Mouse (Mus musculus): ENCODE measurements around the gene A4galt. TPM values are rescaled to one million over a fixed set of nuclear protein-coding genes. Genes with fewer than 3 reads are reported as not detected.

Gene A4galt
- polyA plus RNA-seq, 1 experiment from 2014 or later = 0.60 TPM

GRCm38 (mm10) chr15:83244371-83244770, 7.2 kb downstream of the A4galt start:
- no peaks in the 10 kb centered on the region for H3K4me1 ChIP-seq (ENCODE audit: control insufficient read depth, insufficient read depth, low read length)
- DNase-seq (ENCODE audit: low spot score) (no peak), ATAC-seq (ENCODE audit: insufficient read depth, low FRiP score, low TSS enrichment) (no peak)
- no peak overlapping the region for H3K9ac ChIP-seq (ENCODE audit: low read length)
- WGBS = 83% methylated on average over 3 of the region's 3 CpGs
- H3K36me3 ChIP-seq (ENCODE audit: control insufficient read depth, insufficient read depth, low read length) = no peaks in the 10 kb centered on the region
- no peaks in the 10 kb centered on the region for H3K9me3 ChIP-seq (ENCODE audit: control insufficient read depth, low read length)
- no peaks in the 10 kb centered on the region for H3K27me3 ChIP-seq (ENCODE audit: control insufficient read depth, insufficient read depth, low read length)
- no peak overlapping the region for H3K27ac ChIP-seq (ENCODE audit: low read depth, low read length)
- H3K4me3 ChIP-seq (ENCODE audit: low read depth, low read length) = no peak overlapping the region
- H3K4me2 ChIP-seq (ENCODE audit: low read depth) = no peak overlapping the region

DNA sequence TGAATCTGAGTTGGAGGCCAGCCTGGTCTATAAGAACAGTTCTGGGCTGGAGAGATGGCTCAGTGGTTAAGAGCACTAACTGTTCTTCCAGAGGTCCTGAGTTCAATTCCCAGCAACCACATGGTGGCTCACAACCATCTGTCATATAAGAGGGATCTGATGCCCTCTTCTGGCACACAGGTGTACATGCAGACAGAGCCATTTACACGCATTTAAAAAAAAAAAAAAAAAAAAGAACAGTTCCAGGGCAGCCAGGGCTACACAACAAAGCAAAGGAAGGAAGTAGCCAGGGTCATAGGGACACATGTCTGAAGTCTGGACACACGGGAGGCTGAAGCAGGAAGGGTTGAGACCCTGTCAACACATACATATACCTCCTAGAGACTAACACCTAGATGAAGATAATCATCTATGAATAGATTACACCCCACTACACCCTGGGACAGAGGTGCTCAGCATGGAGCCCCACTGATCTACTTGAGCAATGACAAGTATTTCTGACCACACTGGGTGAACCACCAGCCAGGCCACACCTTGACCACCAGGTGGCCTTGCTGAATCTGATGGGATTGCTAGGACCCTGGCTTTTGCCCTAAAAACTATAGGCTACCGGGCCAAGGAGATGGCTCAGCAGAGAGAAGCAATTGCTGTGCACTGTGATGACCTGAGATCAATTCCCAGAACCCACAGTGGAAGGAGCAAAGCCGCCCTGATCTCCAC, 9.5 kb downstream of the A4galt start:
- DNase-seq (ENCODE audit: low spot score) = no peak
- WGBS = 84% methylated on average over 4 of the region's 4 CpGs
- ATAC-seq (ENCODE audit: insufficient read depth, low FRiP score, low TSS enrichment) = no peak
- Histone ChIP-seq H3K36me3 (ENCODE audit: control insufficient read depth, insufficient read depth, low read length) (no peaks in the 10 kb centered on the region), H3K27ac (ENCODE audit: low read depth, low read length) (no peak overlapping the region), H3K4me2 (ENCODE audit: low read depth) (no peak overlapping the region), H3K4me3 (ENCODE audit: low read depth, low read length) (no peak overlapping the region), H3K4me1 (ENCODE audit: control insufficient read depth, insufficient read depth, low read length) (no peaks in the 10 kb centered on the region), H3K27me3 (ENCODE audit: control insufficient read depth, insufficient read depth, low read length) (no peaks in the 10 kb centered on the region), H3K9me3 (ENCODE audit: control insufficient read depth, low read length) (no peaks in the 10 kb centered on the region), H3K9ac (ENCODE audit: low read length) (no peak overlapping the region)

DNA sequence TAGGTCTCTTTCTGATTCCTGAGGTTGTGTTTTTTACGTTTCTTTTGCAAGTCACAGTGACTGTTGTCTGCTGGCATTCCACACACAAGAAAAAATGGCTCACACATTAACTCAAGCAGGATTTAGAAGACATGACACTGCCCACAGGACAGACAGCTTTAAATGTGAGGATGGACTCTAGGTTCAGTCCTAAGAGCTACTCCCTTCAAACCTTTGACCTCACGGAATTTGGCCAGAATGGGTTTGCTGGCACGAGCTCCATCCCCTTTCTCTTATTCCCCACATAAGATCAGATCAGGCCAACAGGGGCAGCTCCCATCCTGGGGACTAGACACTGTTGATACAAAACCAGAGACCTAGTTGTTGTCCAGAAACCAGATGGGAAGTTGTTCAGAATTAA, 10.1 kb downstream of the A4galt start:
- Histone ChIP-seq H3K4me2 (ENCODE audit: low read depth) (no peak overlapping the region), H3K4me1 (ENCODE audit: control insufficient read depth, insufficient read depth, low read length) (no peaks in the 10 kb centered on the region), H3K4me3 (ENCODE audit: low read depth, low read length) (no peak overlapping the region), H3K9me3 (ENCODE audit: control insufficient read depth, low read length) (no peaks in the 10 kb centered on the region), H3K27ac (ENCODE audit: low read depth, low read length) (no peak overlapping the region), H3K27me3 (ENCODE audit: control insufficient read depth, insufficient read depth, low read length) (no peaks in the 10 kb centered on the region), H3K9ac (ENCODE audit: low read length) (no peak overlapping the region), H3K36me3 (ENCODE audit: control insufficient read depth, insufficient read depth, low read length) (no peaks in the 10 kb centered on the region)
- DNase-seq (ENCODE audit: low spot score) (no peak), ATAC-seq (ENCODE audit: insufficient read depth, low FRiP score, low TSS enrichment) (no peak)
- WGBS = 87% methylated on average over 3 of the region's 3 CpGs

GRCm38 (mm10) chr15:83237460-83238243, 13.9 kb downstream of the A4galt start:
- no peaks in the 10 kb centered on the region for H3K27me3 ChIP-seq (ENCODE audit: control insufficient read depth, insufficient read depth, low read length)
- WGBS = 67% methylated on average over 15 of the region's 15 CpGs
- no peak for DNase-seq (ENCODE audit: low spot score)

GRCm38 (mm10) chr15:83236824-83237223, 14.8 kb downstream of the A4galt start:
- 0% methylated on average over 1 of the region's 1 CpGs for WGBS
- no peak overlapping the region for H3K4me3 ChIP-seq (ENCODE audit: low read depth, low read length)

More at GRCm38 (mm10) chr15:83237460-83238243, 13.9 kb downstream of the A4galt start:
- H3K4me3 ChIP-seq (ENCODE audit: low read depth, low read length) = no peak overlapping the region
- ATAC-seq (ENCODE audit: insufficient read depth, low FRiP score, low TSS enrichment) = no peak
- no peak overlapping the region for H3K27ac ChIP-seq (ENCODE audit: low read depth, low read length)
- H3K4me2 ChIP-seq (ENCODE audit: low read depth) = no peak overlapping the region
- no peaks in the 10 kb centered on the region for H3K4me1 ChIP-seq (ENCODE audit: control insufficient read depth, insufficient read depth, low read length)
- no peaks in the 10 kb centered on the region for H3K9me3 ChIP-seq (ENCODE audit: control insufficient read depth, low read length)
- H3K36me3 ChIP-seq (ENCODE audit: control insufficient read depth, insufficient read depth, low read length) = no peaks in the 10 kb centered on the region
- no peak overlapping the region for H3K9ac ChIP-seq (ENCODE audit: low read length)

DNA sequence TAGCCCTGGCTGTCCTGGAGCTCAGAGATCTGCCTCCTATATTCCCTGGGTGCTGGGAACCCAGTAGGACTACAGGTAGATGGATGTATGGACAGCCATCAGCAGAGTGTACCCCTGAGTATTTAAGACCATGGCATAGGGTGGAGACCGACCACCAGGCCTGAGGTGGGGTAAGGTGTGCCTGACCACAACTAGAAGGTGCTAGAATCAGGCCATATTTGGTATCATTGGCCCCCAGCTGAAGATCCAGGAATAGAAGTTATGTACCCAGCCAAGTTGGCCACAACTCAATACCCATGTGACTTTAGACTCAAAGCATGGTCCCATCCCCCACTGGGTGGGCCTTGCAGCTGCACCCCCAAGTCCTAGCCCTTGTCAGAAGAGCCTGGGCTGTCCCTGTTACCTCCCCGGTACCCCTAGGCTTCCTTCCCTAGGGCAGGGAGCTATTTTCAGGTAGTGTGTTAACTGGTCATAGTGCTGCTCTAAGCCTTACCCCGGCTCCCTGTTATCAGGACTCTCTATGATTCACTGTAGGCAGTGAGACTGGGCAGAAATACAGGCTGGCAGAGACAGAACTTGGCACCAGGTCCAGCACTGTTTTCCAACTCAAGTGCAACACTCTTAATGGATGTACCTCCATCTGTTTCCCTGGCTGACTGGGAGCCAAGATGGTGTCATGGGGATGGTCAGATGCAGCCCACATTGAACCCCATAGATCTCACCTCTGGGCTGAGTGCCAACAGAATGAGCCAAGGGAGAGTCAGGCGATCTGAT, 18.2 kb downstream of the A4galt start:
- WGBS = 83% methylated on average over 4 of the region's 4 CpGs
- Histone ChIP-seq H3K4me2 (ENCODE audit: low read depth) (no peak overlapping the region), H3K27me3 (ENCODE audit: control insufficient read depth, insufficient read depth, low read length) (no peaks in the 10 kb centered on the region), H3K9ac (ENCODE audit: low read length) (no peak overlapping the region), H3K36me3 (ENCODE audit: control insufficient read depth, insufficient read depth, low read length) (no peaks in the 10 kb centered on the region), H3K4me3 (ENCODE audit: low read depth, low read length) (no peak overlapping the region), H3K4me1 (ENCODE audit: control insufficient read depth, insufficient read depth, low read length) (no peaks in the 10 kb centered on the region), H3K27ac (ENCODE audit: low read depth, low read length) (no peak overlapping the region), H3K9me3 (ENCODE audit: control insufficient read depth, low read length) (no peaks in the 10 kb centered on the region)
- ATAC-seq (ENCODE audit: insufficient read depth, low FRiP score, low TSS enrichment) (no peak), DNase-seq (ENCODE audit: low spot score) (no peak)

More at GRCm38 (mm10) chr15:83236824-83237223, 14.8 kb downstream of the A4galt start:
- DNase-seq (ENCODE audit: low spot score) (no peak), ATAC-seq (ENCODE audit: insufficient read depth, low FRiP score, low TSS enrichment) (no peak)
- no peak overlapping the region for H3K27ac ChIP-seq (ENCODE audit: low read depth, low read length)
- no peaks in the 10 kb centered on the region for H3K9me3 ChIP-seq (ENCODE audit: control insufficient read depth, low read length)
- H3K36me3 ChIP-seq (ENCODE audit: control insufficient read depth, insufficient read depth, low read length) = no peaks in the 10 kb centered on the region
- no peaks in the 10 kb centered on the region for H3K4me1 ChIP-seq (ENCODE audit: control insufficient read depth, insufficient read depth, low read length)
- H3K9ac ChIP-seq (ENCODE audit: low read length) = no peak overlapping the region
- no peak overlapping the region for H3K4me2 ChIP-seq (ENCODE audit: low read depth)
- H3K27me3 ChIP-seq (ENCODE audit: control insufficient read depth, insufficient read depth, low read length) = no peaks in the 10 kb centered on the region

- Histone ChIP-seq H3K36me3 (ENCODE audit: control insufficient read depth, insufficient read depth, low read length) (no peaks in the 10 kb centered on the region), H3K27me3 (ENCODE audit: control insufficient read depth, insufficient read depth, low read length) (no peaks in the 10 kb centered on the region), H3K9ac (ENCODE audit: low read length) (no peak overlapping the region), H3K4me1 (ENCODE audit: control insufficient read depth, insufficient read depth, low read length) (peaks cover 5% of the 10 kb centered on the region; the same call in 1 of the 2 replicates), H3K4me3 (ENCODE audit: low read depth, low read length) (no peak overlapping the region), H3K9me3 (ENCODE audit: control insufficient read depth, low read length) (no peaks in the 10 kb centered on the region), H3K4me2 (ENCODE audit: low read depth) (no peak overlapping the region), H3K27ac (ENCODE audit: low read depth, low read length) (no peak overlapping the region)
- ATAC-seq (ENCODE audit: insufficient read depth, low FRiP score, low TSS enrichment) = no peak
- WGBS = 94% methylated on average over 10 of the region's 10 CpGs
- no peak for DNase-seq (ENCODE audit: low spot score)
These were observed 24.0 kb downstream of the A4galt start for GRCm38 (mm10) chr15:83227559-83227958.

DNA sequence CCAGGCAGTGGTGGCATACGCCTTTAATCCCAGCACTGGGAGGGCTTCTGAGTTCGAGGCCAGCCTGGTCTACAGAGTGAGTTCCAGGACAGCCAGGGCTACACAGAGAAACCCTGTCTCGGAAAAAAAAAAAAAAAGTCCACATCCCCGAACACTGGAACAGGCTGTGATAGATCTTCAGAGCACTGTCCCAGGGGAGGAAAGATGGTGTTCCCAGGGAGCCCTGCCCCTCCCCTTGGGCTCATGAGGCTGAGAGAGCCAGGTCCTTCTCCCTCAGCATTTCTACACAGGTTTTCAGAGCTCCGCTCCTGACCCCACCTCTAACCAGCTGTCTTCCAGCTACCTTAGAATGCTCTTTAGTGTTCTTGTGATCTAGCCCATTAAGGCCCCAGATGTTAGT, 24.7 kb downstream of the A4galt start:
- H3K27me3 ChIP-seq (ENCODE audit: control insufficient read depth, insufficient read depth, low read length) = no peaks in the 10 kb centered on the region
- no peaks in the 10 kb centered on the region for H3K36me3 ChIP-seq (ENCODE audit: control insufficient read depth, insufficient read depth, low read length)
- peaks cover 5% of the 10 kb centered on the region; the same call in 1 of the 2 replicates for H3K4me1 ChIP-seq (ENCODE audit: control insufficient read depth, insufficient read depth, low read length)
- no peak overlapping the region for H3K27ac ChIP-seq (ENCODE audit: low read depth, low read length)
- H3K9me3 ChIP-seq (ENCODE audit: control insufficient read depth, low read length) = no peaks in the 10 kb centered on the region
- 86% methylated on average over 5 of the region's 5 CpGs for WGBS
- no peak for ATAC-seq (ENCODE audit: insufficient read depth, low FRiP score, low TSS enrichment)
- no peak overlapping the region for H3K9ac ChIP-seq (ENCODE audit: low read length)
- no peak for DNase-seq (ENCODE audit: low spot score)
- no peak overlapping the region for H3K4me2 ChIP-seq (ENCODE audit: low read depth)
- H3K4me3 ChIP-seq (ENCODE audit: low read depth, low read length) = no peak overlapping the region

Measured in neural tube, embryonic 11.5 days (tissue).